Mouse (Mus musculus) monocyte, adult 59 days (primary cell): ENCODE measurements around the gene Olfr653. TPM values are rescaled to one million over a fixed set of nuclear protein-coding genes. Genes with fewer than 3 reads are reported as not detected.

Experiments used
- total RNA-seq, 2 experiments: library from RNA; stranded (reverse); gene quantifications; one replicate each; pipeline ENCODE4 v1.2.4; 2023

Olfr653 gene
- not detected for total RNA-seq

DNA sequence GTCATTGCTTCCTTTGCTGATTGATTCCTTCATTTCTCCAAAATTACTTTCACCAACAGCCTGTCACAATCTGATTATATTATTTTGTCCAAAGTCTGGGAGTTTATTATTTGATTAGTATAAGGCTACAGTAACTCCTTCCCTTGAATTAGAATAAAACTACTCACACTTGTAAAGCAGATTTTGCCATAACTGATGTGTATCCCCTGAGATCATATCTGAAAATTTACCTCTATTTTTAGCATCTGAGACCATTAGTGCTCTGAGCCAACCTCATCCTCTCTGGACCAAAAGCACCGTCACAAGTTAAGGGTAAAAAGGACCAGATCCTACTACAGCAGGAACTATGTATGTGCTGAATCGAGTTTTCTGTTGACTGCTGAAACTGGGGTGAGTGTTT is at the start of gene Olfr653:
Olfr653 (plus strand) TSS at position 301 of the 400 bp plus-strand sequence.

GRCm38 (mm10) chr7:104549833-104550232 is 27.3 kb upstream of the Olfr653 start, which contains the start of gene Olfr651:
TSS of gene Olfr651 (plus strand) at chr7:104550133.

GRCm38 (mm10) chr7:104560601-104561000 is 16.5 kb upstream of the Olfr653 start, which contains the start of gene Olfr652:
TSS of gene Olfr652 (plus strand) at chr7:104560901.

GRCm38 (mm10) chr7:104586725-104587124 is 9.6 kb downstream of the Olfr653 start, which contains the start of gene Olfr654:
TSS of gene Olfr654 (plus strand) at chr7:104587025.

GRCm38 (mm10) chr7:104601679-104602078 is 24.6 kb downstream of the Olfr653 start, which contains the start of gene Olfr655:
TSS of gene Olfr655 (minus strand) at chr7:104601779.

GRCm38 (mm10) chr7:104613655-104614054 is 36.5 kb downstream of the Olfr653 start, which contains the start of gene Olfr656:
TSS of gene Olfr656 (plus strand) at chr7:104613955.

GRCm38 (mm10) chr7:104624494-104624893 is 47.4 kb downstream of the Olfr653 start, which contains the start of gene Olfr657:
TSS of gene Olfr657 (plus strand) at chr7:104624794.

Other genes starting within 250 kb of the Olfr653 start
- gene Trim34b, start 247.8 kb upstream of the Olfr653 start, total RNA-seq, result 1 to 10 TPM; 1.9 to 2.5 TPM
- gene Trim12c, start 224.0 kb upstream of the Olfr653 start, total RNA-seq, result 10 to 100 TPM; 27.5 to 28.4 TPM
- gene Trim30b, start 207.4 kb upstream of the Olfr653 start, total RNA-seq, result 10 to 100 TPM in 1 of 2 experiments, 1 to 10 TPM in 1; 9.3 to 11.8 TPM
- 1 to 10 TPM; 4.3 to 7.5 TPM for gene Trim30c, start 176.5 kb upstream of the Olfr653 start, total RNA-seq
- gene Trim30a, start 112.1 kb upstream of the Olfr653 start, total RNA-seq, result 10 to 100 TPM; 71.1 to 87.8 TPM
- gene Trim30d, start 69.5 kb upstream of the Olfr653 start, total RNA-seq, result 10 to 100 TPM; 23.5 to 33.3 TPM
- gene Olfr651, start 27.2 kb upstream of the Olfr653 start, total RNA-seq, result not detected
- gene Olfr652, start 16.4 kb upstream of the Olfr653 start, total RNA-seq, result not detected
- gene Olfr654, start 9.7 kb downstream of the Olfr653 start, total RNA-seq, result not detected
- gene Olfr655, start 24.5 kb downstream of the Olfr653 start, total RNA-seq, result not detected
- gene Olfr656, start 36.6 kb downstream of the Olfr653 start, total RNA-seq, result not detected
- not detected for gene Olfr657, start 47.5 kb downstream of the Olfr653 start, total RNA-seq
- gene Olfr658, start 70.0 kb downstream of the Olfr653 start, total RNA-seq, result not detected
- gene Olfr659, start 89.4 kb downstream of the Olfr653 start, total RNA-seq, result not detected
- not detected for gene Olfr661, start 109.2 kb downstream of the Olfr653 start, total RNA-seq
- not detected for gene Usp17le, start 200.2 kb downstream of the Olfr653 start, total RNA-seq